ENCODE assay signal across 8 mouse cellular contexts in genomic region chr6:54759942-54760498, GRCm38 (mm10). TPM values are rescaled to one million over a fixed set of nuclear protein-coding genes. Genes with fewer than 3 reads are reported as not detected.
DNase-seq lines count a peak whose midpoint lies in the region; ATAC-seq and TF ChIP-seq lines count a peak whose summit lies in the region.

No protein-coding gene starts in this region.

- no peak for TF ChIP-seq CTCF in lung, postnatal 0 days (IDR thresholded peaks at IDR 0.05)

- WGBS in heart, embryonic 13.5 days: 2% methylated on average over 11 of the region's 11 CpGs
- WGBS in lung, postnatal 0 days: 4% methylated on average over 11 of the region's 11 CpGs

- H3K27me3 ChIP-seq in heart, embryonic 13.5 days (replicated peaks): peaks cover 19% of the 10 kb centered on the region
- H3K27me3 ChIP-seq in lung, postnatal 0 days (replicated peaks; ENCODE audit: insufficient read depth, low read length): no peaks in the 10 kb centered on the region

- no peak for TF ChIP-seq EP300 in lung, postnatal 0 days (IDR thresholded peaks at IDR 0.05)

- no peaks in the 10 kb centered on the region for H3K9me3 ChIP-seq in heart, embryonic 13.5 days
- H3K9me3 ChIP-seq in lung, postnatal 0 days (ENCODE audit: low read length): no peaks in the 10 kb centered on the region

- H3K9ac ChIP-seq in heart, embryonic 13.5 days: peak overlapping the region; percentile 45; the same call in 1 of the 2 replicates
- no peak overlapping the region for H3K9ac ChIP-seq in lung, postnatal 0 days (replicated peaks; ENCODE audit: low read depth)

- intact Hi-C loops in gastrocnemius, postnatal 14 days (cut with DNase I; ENCODE audit: low total_unique reads): no loop called here

- peak overlapping the region; percentile 60 for H3K4me2 ChIP-seq in heart, embryonic 13.5 days
- peak overlapping the region; percentile 37 for H3K4me2 ChIP-seq in lung, postnatal 0 days (replicated peaks; ENCODE audit: low read depth, low read length)

- no peaks in the 10 kb centered on the region for H3K36me3 ChIP-seq in heart, embryonic 13.5 days
- H3K36me3 ChIP-seq in lung, postnatal 0 days (ENCODE audit: insufficient read depth, low read length): no peaks in the 10 kb centered on the region

- peaks cover 33% of the 10 kb centered on the region for H3K4me1 ChIP-seq in heart, embryonic 13.5 days
- no peaks in the 10 kb centered on the region for H3K4me1 ChIP-seq in lung, postnatal 0 days (ENCODE audit: insufficient read depth, low read depth, low read length)

- DNase-seq in CD8-positive naive resting alpha-beta T cell, adult 2 months (ENCODE audit: low read depth in 2 of 2, low spot score in 2 of 2): peak; percentile 63 to 70
- peak; percentile 31 to 50 for DNase-seq in kidney, postnatal 25 days
- DNase-seq in lung, postnatal 0 days (ENCODE audit: low spot score): peak; percentile 31
- DNase-seq in retina, embryonic 14.5 days (ENCODE audit: low spot score): peak; percentile 26
- DNase-seq in gastrocnemius, postnatal 14 days: no peak

- H3K4me3 ChIP-seq in heart, embryonic 13.5 days: peak overlapping the region; percentile 25
- no peak overlapping the region for H3K4me3 ChIP-seq in lung, postnatal 0 days (ENCODE audit: low read depth, low read length)

- H3K27ac ChIP-seq in heart, embryonic 13.5 days (replicated peaks): no peak overlapping the region
- H3K27ac ChIP-seq in lung, postnatal 0 days (ENCODE audit: low read length): no peak overlapping the region

- peak; percentile 82 for ATAC-seq in activated CD4-positive, CD25-positive, alpha-beta regulatory T cell, adult 4 months
- no peak for ATAC-seq in heart, embryonic 13.5 days (ENCODE audit: extremely low read depth, insufficient number of reproducible peaks, low FRiP score, low TSS enrichment)
- peak; percentile 27; the same call in 1 of the 2 replicates for ATAC-seq in lung, postnatal 0 days
- ATAC-seq in cerebellum, adult (ENCODE audit: insufficient number of reproducible peaks, low FRiP score, low TSS enrichment): no peak

RNA-seq across cellular contexts. Expression of gene Znrf2, which starts 56.7 kb away (rescaled TPM):
- polyA plus RNA-seq in activated CD4-positive, CD25-positive, alpha-beta regulatory T cell, adult 4 months (2017; shearing (Covaris generic)): 10 to 100 TPM; 19.6 to 27.1 TPM
- polyA plus RNA-seq in heart, embryonic 13.5 days (2015; fragmentation: Nextera tagmentation; extraction: Ambion mirVana): 2.2 and 2.4 TPM in 2 replicates
- polyA plus RNA-seq in lung, postnatal 0 days (2015; fragmentation: Nextera tagmentation; extraction: Ambion mirVana): 4.6 and 5.7 TPM in 2 replicates
- total RNA-seq in gastrocnemius, postnatal 14 days (2021): 1 to 10 TPM; 8.1 to 9.6 TPM

Comparison
In these comparisons a context has a peak if more than half of its experiments do, and no peak if none do; other contexts are left out.
1. ATAC-seq: peak in activated CD4-positive, CD25-positive, alpha-beta regulatory T cell, adult 4 months (single experiment) and lung, postnatal 0 days (single experiment); none in heart, embryonic 13.5 days (single experiment) and cerebellum, adult (single experiment).